Mouse (Mus musculus) olfactory bulb, adult 2 months (tissue): Measurements from ENCODE around the gene Sh3rf1.

Source experiments
- CTCF ChIP-seq: fragments of 200-500 bp; IDR thresholded peaks from 2 replicates; pipeline ENCODE4 v1.5.1; 2012; ENCODE audit warnings: low read depth, mild to moderate bottlenecking, low read length, moderate library complexity; ENCODE audit not compliant: insufficient read depth
- POLR2A ChIP-seq: fragments of 200-500 bp; IDR thresholded peaks from 2 replicates; pipeline ENCODE4 v1.6.1; 2012; ENCODE audit warnings: mild to moderate bottlenecking, low read depth, low read length, moderate library complexity; ENCODE audit not compliant: insufficient read depth

DNA sequence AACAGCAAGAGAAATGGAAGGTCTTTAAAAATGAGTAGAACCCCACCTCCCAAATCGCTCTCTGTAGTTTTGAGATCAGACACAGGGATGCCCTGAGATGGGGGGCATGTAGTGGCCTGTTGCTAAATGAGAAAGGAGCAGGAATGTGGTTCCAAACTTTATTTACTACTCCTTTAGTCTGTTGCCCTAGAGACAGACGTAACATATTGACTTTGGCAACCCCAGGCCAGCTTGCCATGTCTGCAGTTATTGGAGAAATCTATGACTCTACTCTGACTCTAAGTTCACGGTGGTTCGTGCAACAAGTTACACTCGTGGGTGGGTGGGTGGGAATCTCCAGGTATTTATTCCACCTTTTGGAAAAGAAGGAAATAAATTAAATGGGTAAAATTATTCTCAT, 30.5 kb downstream of the Sh3rf1 start:
- no peak for TF ChIP-seq POLR2A
- TF ChIP-seq CTCF = no peak
